Mouse (Mus musculus) thymus, postnatal 10 days (tissue): Measurements from ENCODE around the gene Pbx1.
"Not testable (repeated sequence)": the region's sequence is repeated elsewhere in the genome, so short reads cannot be mapped to it uniquely, and the experiment has no call there.

ENCODE experiments used
- DNase-seq, 2 experiments: peaks; one replicate each; pipeline ENCODE4 v3.0.0; 2021; ENCODE audit warnings: low spot score in 2 of 2

The Pbx1 gene

GRCm38 (mm10) chr1:168432232-168432280 lies at the start of gene Pbx1:
Gene Pbx1, minus strand, starts transcription at chr1:168432270.
- DNase-seq: not testable (repeated sequence)

GRCm38 (mm10) chr1:168479626-168480025 lies 47.6 kb upstream of the Pbx1 start:
- DNase-seq: no peak

GRCm38 (mm10) chr1:168478829-168479228 lies 46.8 kb upstream of the Pbx1 start:
- no peak for DNase-seq

DNA sequence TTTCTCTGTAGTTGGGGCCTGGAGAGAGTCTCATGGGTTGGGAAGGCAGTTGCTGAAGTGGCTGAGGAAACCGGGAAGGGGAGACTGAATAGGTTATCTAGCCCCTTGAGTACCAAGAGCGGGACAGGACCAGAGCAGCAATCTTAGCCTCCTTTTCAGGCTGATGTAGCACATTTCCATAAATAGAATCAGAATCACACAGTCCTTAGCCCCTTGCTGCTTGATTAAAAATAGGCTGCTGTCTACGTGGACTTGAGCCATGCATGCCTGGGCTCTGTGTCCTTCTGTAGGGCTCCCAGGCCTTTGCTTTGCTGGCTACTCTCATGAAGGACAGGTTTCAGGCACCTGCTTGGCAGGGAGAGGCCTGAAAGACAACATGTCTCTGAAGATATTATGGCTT lies 44.8 kb upstream of the Pbx1 start:
- no peak for DNase-seq

GRCm38 (mm10) chr1:168476216-168476897 lies 44.3 kb upstream of the Pbx1 start:
- DNase-seq: no peak

- DNase-seq: no peak
Measured at GRCm38 (mm10) chr1:168475579-168476208, 43.6 kb upstream of the Pbx1 start.

DNA sequence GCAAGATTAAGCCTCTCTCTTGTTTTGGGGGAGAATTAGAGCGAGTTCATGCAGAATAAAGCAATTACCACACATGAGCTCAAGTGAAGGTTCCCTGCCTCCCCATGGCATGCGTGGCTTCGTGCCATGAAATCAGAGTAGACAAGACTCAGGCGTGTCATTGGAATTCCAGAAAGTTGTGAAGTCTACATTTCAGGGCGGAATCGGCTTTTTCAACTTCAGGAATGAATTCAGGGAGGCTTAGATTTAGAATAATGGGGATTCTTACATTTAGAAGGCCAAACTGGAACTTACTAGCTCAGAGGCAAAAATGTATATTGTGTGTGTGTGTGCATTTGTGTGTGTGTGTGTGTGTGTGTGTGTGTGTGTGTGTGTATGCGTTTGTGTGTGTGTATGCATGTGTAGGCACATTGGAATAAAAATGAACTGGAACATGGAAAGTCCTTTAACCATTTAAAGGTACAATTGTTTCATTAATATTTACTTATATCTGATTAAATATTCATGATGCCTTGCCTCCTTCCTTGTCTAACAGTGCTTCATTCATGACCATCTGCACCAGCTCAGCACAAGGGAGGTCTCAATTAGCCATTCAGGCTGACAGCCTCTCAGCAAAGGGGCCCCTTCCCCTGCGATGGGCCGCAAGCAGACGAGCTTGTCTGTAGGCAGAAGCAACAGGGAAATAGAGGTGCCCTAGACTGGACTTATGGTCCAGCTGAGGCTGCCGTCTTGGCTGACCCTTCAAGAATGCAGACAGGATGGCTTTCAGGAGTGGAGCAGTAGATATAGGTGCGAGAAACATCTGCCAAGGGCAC lies 41.4 kb upstream of the Pbx1 start:
- no peak for DNase-seq

- DNase-seq: no peak
Measured at GRCm38 (mm10) chr1:168472545-168473254, 40.6 kb upstream of the Pbx1 start.

DNA sequence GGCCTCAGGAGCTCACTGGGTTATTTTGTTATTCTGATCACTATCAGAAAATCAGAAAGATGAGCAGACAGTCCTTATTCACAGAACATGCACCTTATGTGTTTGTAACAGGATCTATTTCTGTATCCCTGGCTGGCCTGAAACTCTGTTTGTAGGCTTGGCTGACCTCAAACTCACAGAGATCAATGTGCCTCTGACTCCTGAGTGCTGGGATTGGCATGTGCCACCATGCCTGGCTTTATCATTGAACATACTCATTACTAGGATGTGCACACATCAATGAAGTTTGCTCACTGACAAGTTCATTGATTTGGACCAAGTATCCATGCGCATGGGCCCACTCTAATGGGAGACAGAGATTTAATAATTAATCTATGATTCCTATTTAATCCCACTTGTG lies 27.4 kb upstream of the Pbx1 start:
- DNase-seq: no peak

DNA sequence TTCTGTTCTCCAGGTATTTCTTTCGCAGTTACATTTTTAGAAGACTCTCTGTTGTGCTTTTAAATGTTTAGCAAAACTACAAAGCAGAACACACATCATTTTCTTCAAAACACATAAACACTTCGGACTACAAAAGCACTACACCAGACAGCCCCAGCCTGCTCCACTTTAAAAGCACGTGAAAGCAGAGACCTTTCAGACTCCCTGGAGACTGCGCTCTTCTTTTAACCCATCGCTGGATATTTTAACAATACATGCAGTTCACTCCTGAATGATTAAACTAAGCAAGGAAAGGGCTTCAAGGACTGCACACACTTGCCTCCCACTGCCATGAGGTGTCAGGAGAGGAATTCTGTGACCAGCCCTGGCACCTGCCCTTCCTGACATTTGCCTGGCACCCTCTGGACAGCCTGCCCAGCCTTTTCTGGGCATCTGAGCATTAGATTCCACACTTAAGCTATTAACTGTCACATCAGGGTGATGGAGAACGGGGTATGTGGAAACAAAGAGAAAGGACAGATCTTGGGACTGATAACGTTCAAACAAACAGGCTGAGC lies 25.2 kb upstream of the Pbx1 start:
- no peak for DNase-seq

- DNase-seq: no peak
Measured at GRCm38 (mm10) chr1:168455178-168455577, 23.1 kb upstream of the Pbx1 start.

- no peak for DNase-seq
Measured at GRCm38 (mm10) chr1:168433671-168434070, 1.6 kb upstream of the Pbx1 start.

GRCm38 (mm10) chr1:168432281-168432725 lies 233 bp upstream of the Pbx1 start:
- DNase-seq: peak; percentile 76 to 79

GRCm38 (mm10) chr1:168431711-168432231 lies 299 bp downstream of the Pbx1 start:
- peak in 1 of 2 experiments; percentile 12 for DNase-seq

- peak in 1 of 2 experiments; percentile 3 for DNase-seq
Measured at GRCm38 (mm10) chr1:168430868-168431710, 981 bp downstream of the Pbx1 start.

GRCm38 (mm10) chr1:168429856-168430644 lies 2.0 kb downstream of the Pbx1 start:
- DNase-seq: no peak

- DNase-seq: no peak
Measured at GRCm38 (mm10) chr1:168429406-168429805, 2.7 kb downstream of the Pbx1 start.

- DNase-seq: no peak
Measured at GRCm38 (mm10) chr1:168428255-168428654, 3.8 kb downstream of the Pbx1 start.

- no peak for DNase-seq
Measured at GRCm38 (mm10) chr1:168427596-168427995, 4.5 kb downstream of the Pbx1 start.

GRCm38 (mm10) chr1:168426900-168427299 lies 5.2 kb downstream of the Pbx1 start:
- no peak for DNase-seq
